Mouse (Mus musculus) heart, postnatal 0 days (tissue): ENCODE measurements around the gene Fkbp7. TPM values are rescaled to one million over a fixed set of nuclear protein-coding genes. Genes with fewer than 3 reads are reported as not detected.

ENCODE experiments used
- ATAC-seq: fragments of 200-750 bp; cut with Nextera tagmentation; 2 replicates; pipeline ENCODE4 v1.8.0; 2017; ENCODE audit warnings: low read depth, moderate number of reproducible peaks, moderate library complexity; ENCODE audit not compliant: insufficient read depth
- DNase-seq: peaks from one replicate; pipeline ENCODE4 v3.0.0-alpha.2; 2016; ENCODE audit warnings: low spot score
- H3K27ac ChIP-seq: fragments of 300-500 bp; sonication (generic); 2 replicates; pipeline ENCODE4 v1.5.1; 2014; ENCODE audit warnings: low read depth, mild to moderate bottlenecking
- H3K27me3 ChIP-seq: fragments of 300-500 bp; sonication (generic); 2 replicates; pipeline ENCODE4 v1.6.1; 2014; ENCODE audit warnings: low read length, mixed read lengths; ENCODE audit not compliant: control insufficient read depth, insufficient read depth
- H3K36me3 ChIP-seq: fragments of 300-500 bp; sonication (generic); replicated peaks from 2 replicates; pipeline ENCODE4 v1.6.1; 2014; ENCODE audit warnings: low read length, mixed read lengths; ENCODE audit not compliant: control insufficient read depth, insufficient read depth
- H3K4me1 ChIP-seq: fragments of 300-500 bp; sonication (generic); 2 replicates; pipeline ENCODE4 v1.6.1; 2014; ENCODE audit warnings: antibody characterized with exemption; ENCODE audit not compliant: control insufficient read depth, insufficient read depth
- H3K4me2 ChIP-seq: fragments of 300-500 bp; sonication (generic); 2 replicates; pipeline ENCODE4 v1.6.1; 2014; ENCODE audit warnings: low read depth, mild to moderate bottlenecking, low read length, moderate library complexity
- H3K4me3 ChIP-seq: fragments of 300-500 bp; sonication (generic); 2 replicates; pipeline ENCODE4 v1.5.1; 2014; ENCODE audit warnings: low read depth, low read length
- H3K9ac ChIP-seq: fragments of 300-500 bp; sonication (generic); replicated peaks from 2 replicates; pipeline ENCODE4 v1.6.1; 2014; ENCODE audit warnings: low read depth, low read length, mixed read lengths
- H3K9me3 ChIP-seq: fragments of 300-500 bp; sonication (generic); replicated peaks from 2 replicates; pipeline ENCODE4 v1.6.1; 2016; ENCODE audit warnings: low read length; ENCODE audit not compliant: control insufficient read depth
- CTCF ChIP-seq: IDR thresholded peaks from 2 replicates; pipeline ENCODE4 v1.5.1; 2016; ENCODE audit warnings: antibody characterized with exemption, control low read depth, low read depth
- EP300 ChIP-seq: IDR thresholded peaks from 2 replicates; pipeline ENCODE4 v1.6.1; 2016; ENCODE audit warnings: antibody characterized with exemption, low read depth
- WGBS: fragments of 180-500 bp; shearing (Covaris S2); extraction: QIAGEN DNeasy Blood & Tissue Kit; methylation state at CpG from one replicate; pipeline ENCODE4 v1.1.7; 2014; 5-methylcytosine and 5-hydroxymethylcytosine counted together
- polyA plus RNA-seq: library from polyadenylated mRNA; unstranded; fragments of >200 nt; fragmentation: Nextera tagmentation; extraction: Ambion mirVana; gene quantifications from 2 replicates; pipeline ENCODE4 v1.2.1, GENCODE M21; 2015
- total RNA-seq: library from RNA; depleted of rRNA; stranded (reverse); fragments of >200 nt; gene quantifications from 2 replicates; pipeline ENCODE4 v1.2.3, GENCODE M21; 2014; ENCODE audit warnings: low replicate concordance

The Fkbp7 gene
- total and polyA plus RNA-seq, 2 experiments from 2014 or later, result 16.9 to 76.6 TPM

DNA sequence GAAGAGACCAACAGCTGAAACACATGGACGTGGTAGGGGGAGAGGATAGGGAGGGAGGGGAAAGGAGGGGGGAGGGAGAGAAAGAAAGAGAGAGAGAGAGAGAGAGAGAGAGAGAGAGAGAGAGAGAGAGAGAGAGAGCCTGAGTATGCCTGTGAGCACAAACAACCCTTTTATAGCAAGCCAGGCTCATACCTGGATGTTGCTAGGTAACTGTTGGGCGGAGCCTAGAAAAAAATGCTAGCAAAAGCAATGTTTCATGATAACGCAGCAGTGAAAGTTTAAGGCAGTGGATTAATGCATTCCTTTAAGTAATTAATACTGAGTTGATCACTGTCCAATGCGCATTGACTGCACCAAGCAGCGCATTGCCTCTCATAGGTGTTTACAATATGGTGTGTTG, 18.3 kb downstream of the Fkbp7 start:
- Histone ChIP-seq H3K27ac (no peak overlapping the region), H3K4me1 (no peaks in the 10 kb centered on the region), H3K27me3 (no peaks in the 10 kb centered on the region), H3K36me3 (no peaks in the 10 kb centered on the region), H3K4me3 (no peak overlapping the region), H3K4me2 (no peak overlapping the region), H3K9ac (no peak overlapping the region), H3K9me3 (no peaks in the 10 kb centered on the region)
- 78% methylated on average over 5 of the region's 5 CpGs for WGBS
- TF ChIP-seq EP300 (no peak), CTCF (no peak)
- no peak for DNase-seq
- no peak for ATAC-seq

DNA sequence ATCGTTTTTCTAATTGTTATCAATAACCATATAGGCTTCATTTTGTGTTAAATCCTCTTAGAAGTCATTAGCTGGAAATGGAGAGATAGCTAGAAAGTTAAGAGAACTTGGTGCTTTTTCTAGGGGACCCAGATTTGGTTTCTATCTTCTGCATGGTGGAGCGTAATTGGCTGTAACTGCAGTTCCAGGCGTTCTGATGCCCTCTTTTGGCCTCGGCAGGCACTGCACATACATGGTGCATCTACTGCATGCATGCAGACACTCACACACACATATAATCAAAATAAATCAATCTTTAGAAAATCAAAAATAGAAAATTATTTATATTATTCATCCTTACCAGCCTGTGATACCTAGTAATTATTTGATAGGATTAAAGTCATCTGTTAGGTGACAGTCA, 19.8 kb downstream of the Fkbp7 start:
- Histone ChIP-seq H3K9me3 (no peaks in the 10 kb centered on the region), H3K36me3 (no peaks in the 10 kb centered on the region), H3K4me2 (no peak overlapping the region), H3K27me3 (no peaks in the 10 kb centered on the region), H3K9ac (no peak overlapping the region), H3K4me1 (peaks cover 6% of the 10 kb centered on the region), H3K4me3 (no peak overlapping the region), H3K27ac (no peak overlapping the region)
- WGBS, result 89% methylated on average over 4 of the region's 4 CpGs
- DNase-seq, result no peak
- TF ChIP-seq EP300 (no peak), CTCF (no peak)
- ATAC-seq, result no peak

DNA sequence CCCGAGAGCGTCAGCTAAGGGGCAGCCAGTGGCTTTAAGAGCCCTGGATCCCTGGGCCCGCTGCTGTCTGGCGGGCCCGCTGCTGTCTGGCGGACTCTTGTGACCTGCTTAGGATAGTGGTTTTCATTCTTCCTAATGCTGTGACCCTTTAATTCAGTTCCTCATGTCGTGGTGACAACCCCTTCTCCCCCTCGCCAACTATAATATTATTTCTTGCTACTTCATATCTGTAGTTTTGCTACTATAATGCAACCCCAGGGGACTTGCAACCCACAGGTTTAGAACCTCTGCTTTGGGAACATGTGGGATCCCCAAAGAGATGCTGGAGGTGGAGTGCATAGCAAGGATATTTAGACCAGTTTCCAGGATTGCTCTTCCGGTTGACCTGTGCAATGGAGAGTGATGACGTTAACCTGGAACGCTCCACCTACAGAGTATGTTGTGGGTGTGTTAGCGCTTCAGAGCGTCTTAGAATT, 24.2 kb downstream of the Fkbp7 start:
- peak overlapping the region; percentile 89 for H3K27ac ChIP-seq
- H3K27me3 ChIP-seq, result no peaks in the 10 kb centered on the region
- no peaks in the 10 kb centered on the region for H3K9me3 ChIP-seq
- peaks cover 14% of the 10 kb centered on the region for H3K4me1 ChIP-seq
- peak overlapping the region; percentile 96 for H3K4me2 ChIP-seq
- no peaks in the 10 kb centered on the region; the same call in 1 of the 2 replicates for H3K36me3 ChIP-seq
- ATAC-seq, result no peak
- peak overlapping the region; percentile 65 for H3K4me3 ChIP-seq
- 22% methylated on average over 13 of the region's 13 CpGs for WGBS
- peak; percentile 32 for DNase-seq
- H3K9ac ChIP-seq, result peak overlapping the region; percentile 57
- TF ChIP-seq CTCF, result no peak
- no peak for TF ChIP-seq EP300

DNA sequence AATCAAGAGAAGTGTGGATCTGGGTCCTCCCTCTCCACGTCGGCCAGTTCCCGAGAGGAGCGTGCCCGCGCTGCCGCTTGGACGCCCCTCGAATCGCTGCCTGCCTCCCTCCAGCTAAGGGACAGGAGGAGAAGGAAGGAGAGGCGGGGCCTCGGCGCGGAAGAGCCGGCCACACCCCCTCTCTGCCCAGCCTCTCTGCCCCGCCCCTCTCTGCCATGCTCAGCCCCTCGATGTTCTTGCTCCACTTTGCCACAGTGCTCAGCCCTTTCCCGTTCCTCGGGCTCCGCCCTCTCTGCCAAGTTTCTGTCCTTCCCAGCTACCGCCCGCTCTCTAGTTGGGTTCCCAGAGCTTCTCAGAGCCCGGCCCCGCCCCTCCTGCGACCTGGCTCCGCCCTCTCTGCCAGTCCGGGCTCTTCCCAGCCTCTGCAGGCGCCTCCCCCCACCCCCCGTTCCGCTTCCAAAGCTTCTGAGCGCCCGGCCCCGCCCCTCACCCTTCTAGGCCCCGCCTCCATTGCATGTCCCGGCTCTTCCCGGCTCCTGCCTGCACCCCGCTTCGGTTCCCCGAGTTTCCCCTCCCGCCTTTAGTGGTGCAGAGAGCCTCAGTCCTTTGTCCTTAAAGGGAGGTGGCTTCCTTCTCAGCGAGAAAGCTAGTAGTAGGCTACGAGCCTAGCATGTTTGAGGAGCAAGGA, 24.9 kb downstream of the Fkbp7 start, which contains the start of the genes Prkra and Pjvk:
Gene Prkra (minus strand): TSS at position 133 of the 688 bp plus-strand sequence.
Gene Pjvk (plus strand): TSS at position 594 of the 688 bp plus-strand sequence.
- DNase-seq, result peak; percentile 99
- TF ChIP-seq EP300, result no peak
- TF ChIP-seq CTCF, result no peak
- Histone ChIP-seq H3K27me3 (no peaks in the 10 kb centered on the region), H3K36me3 (no peaks in the 10 kb centered on the region; the same call in 1 of the 2 replicates), H3K4me2 (peak within 1 kb of the TSS; percentile 96), H3K9ac (peak within 1 kb of the TSS; percentile 71), H3K4me1 (peaks cover 14% of the 10 kb centered on the region), H3K9me3 (no peaks in the 10 kb centered on the region), H3K27ac (peak within 1 kb of the TSS; percentile 89), H3K4me3 (peak within 1 kb of the TSS; percentile 65)
- WGBS, result under 1% methylated on average over 30 of the region's 42 CpGs
- peak; percentile 97 for ATAC-seq

DNA sequence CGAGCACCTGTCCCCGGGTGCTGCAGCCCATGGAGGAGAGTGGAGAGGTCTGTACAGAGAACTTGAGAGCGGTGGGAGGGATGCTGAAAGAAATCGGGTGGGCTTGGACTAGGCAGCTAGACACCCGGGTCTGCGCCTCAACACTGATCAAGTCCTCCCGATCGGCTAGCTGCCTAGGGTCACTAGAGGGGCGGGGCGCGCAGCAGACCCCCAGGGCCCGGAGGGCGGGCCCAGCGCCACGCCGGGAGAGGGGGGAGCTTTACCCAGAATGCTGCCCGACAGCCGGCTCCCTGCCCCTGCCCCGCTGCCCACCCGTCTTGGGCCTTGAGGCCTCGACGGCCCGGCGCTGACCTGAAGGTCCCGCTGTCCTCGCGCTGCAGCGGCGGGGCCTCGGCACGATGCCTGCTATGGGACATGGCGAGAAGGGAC, 25.5 kb downstream of the Fkbp7 start:
- Histone ChIP-seq H3K9me3 (no peaks in the 10 kb centered on the region), H3K27me3 (no peaks in the 10 kb centered on the region), H3K27ac (peak overlapping the region; percentile 89), H3K4me1 (peaks cover 14% of the 10 kb centered on the region), H3K4me3 (peak overlapping the region; percentile 65), H3K4me2 (peak overlapping the region; percentile 96), H3K36me3 (peaks cover 2% of the 10 kb centered on the region), H3K9ac (peak overlapping the region; percentile 71)
- WGBS, result 3% methylated on average over 30 of the region's 32 CpGs
- ATAC-seq (peak; percentile 28), DNase-seq (no peak)
- TF ChIP-seq CTCF (no peak), EP300 (no peak)
